Mouse (Mus musculus) myocyte (in vitro differentiated cells): ENCODE results near the gene Tmem203. TPM values are rescaled to one million over a fixed set of nuclear protein-coding genes. Genes with fewer than 3 reads are reported as not detected.

Experiments
- H3K27me3 ChIP-seq: one replicate; pipeline ENCODE4 v1.6.1; 2011; ENCODE audit not compliant: control insufficient read depth, insufficient read depth, insufficient read length
- H3K36me3 ChIP-seq: one replicate; pipeline ENCODE4 v1.6.1; 2011; ENCODE audit not compliant: control insufficient read depth, insufficient read depth
- H3K4me2 ChIP-seq: one replicate; pipeline ENCODE4 v1.6.1; 2011; ENCODE audit warnings: low read depth, control low read depth
- H3K4me3 ChIP-seq: one replicate; pipeline ENCODE4 v1.5.1; 2011; ENCODE audit warnings: mild to moderate bottlenecking, control low read depth, moderate library complexity
- H3K79me2 ChIP-seq: one replicate; pipeline ENCODE4 v1.6.1; 2011; ENCODE audit not compliant: control insufficient read depth, insufficient read depth
- H3ac ChIP-seq: one replicate; pipeline ENCODE4 v1.6.1; 2011; ENCODE audit not compliant: control insufficient read depth, insufficient read length
- CEBPB ChIP-seq: IDR thresholded peaks from 2 replicates; pipeline ENCODE4 v1.6.1; 2011; ENCODE audit warnings: mild to moderate bottlenecking, moderate library complexity; ENCODE audit not compliant: poor library complexity, insufficient read depth, severe bottlenecking
- E2F4 ChIP-seq: IDR thresholded peaks from one replicate; pipeline ENCODE4 v1.6.1; 2011; ENCODE audit warnings: mild to moderate bottlenecking, control low read depth, moderate library complexity; ENCODE audit not compliant: insufficient read depth
- MAX ChIP-seq: IDR thresholded peaks from one replicate; pipeline ENCODE4 v1.6.1; 2011; ENCODE audit warnings: low read depth, mild to moderate bottlenecking, control low read depth
- MYOD1 ChIP-seq, 3 experiments: IDR thresholded peaks; one replicate each; pipeline ENCODE4 v1.6.1; 2011; ENCODE audit warnings: control low read depth in 2 of 3, low read depth in 2 of 3, mild to moderate bottlenecking in 2 of 3, moderate library complexity in 1 of 3; ENCODE audit not compliant: insufficient read length in 2 of 3, control insufficient read depth in 1 of 3
- MYOG ChIP-seq, 3 experiments: IDR thresholded peaks; one replicate each; pipeline ENCODE4 v1.6.1; 2011; ENCODE audit warnings: control low read depth in 2 of 3, low read depth in 2 of 3, mild to moderate bottlenecking in 2 of 3; ENCODE audit not compliant: insufficient read length in 2 of 3, control insufficient read depth in 1 of 3, insufficient read depth in 1 of 3
- POLR2A ChIP-seq: IDR thresholded peaks from one replicate; pipeline ENCODE4 v1.6.1; 2011; ENCODE audit warnings: low read depth, mild to moderate bottlenecking, control low read depth, moderate library complexity; ENCODE audit not compliant: insufficient read length
- POLR2AphosphoS2 ChIP-seq: IDR thresholded peaks from one replicate; pipeline ENCODE4 v1.6.1; 2011; ENCODE audit warnings: low read depth, control low read depth; ENCODE audit not compliant: insufficient read length
- REST ChIP-seq: IDR thresholded peaks from one replicate; pipeline ENCODE4 v1.6.1; 2011; ENCODE audit warnings: mild to moderate bottlenecking, control low read depth, moderate library complexity; ENCODE audit not compliant: insufficient read depth, insufficient read length
- SRF ChIP-seq: IDR thresholded peaks from one replicate; pipeline ENCODE4 v1.6.1; 2011; ENCODE audit warnings: low read depth; ENCODE audit not compliant: control insufficient read depth, insufficient read length
- TCF12 ChIP-seq: IDR thresholded peaks from one replicate; pipeline ENCODE4 v1.6.1; 2011; ENCODE audit warnings: mild to moderate bottlenecking, control low read depth; ENCODE audit not compliant: poor library complexity, insufficient read depth, severe bottlenecking
- TCF3 ChIP-seq: IDR thresholded peaks from one replicate; pipeline ENCODE4 v1.6.1; 2011; ENCODE audit warnings: low read depth, control low read depth; ENCODE audit not compliant: insufficient read length
- USF1 ChIP-seq: IDR thresholded peaks from one replicate; pipeline ENCODE4 v1.6.1; 2011; ENCODE audit warnings: low read depth, mild to moderate bottlenecking, control low read depth, moderate library complexity
- polyA plus RNA-seq: library from polyadenylated mRNA; unstranded; fragments of >200 nt; fragmentation: generic; extraction: Trizol; gene quantifications from one replicate; pipeline ENCODE4 v1.2.1, GENCODE M21; 2012; ENCODE audit warnings: missing spikeins

The Tmem203 gene
- polyA plus RNA-seq, 1 experiment, result 47.2 TPM

DNA sequence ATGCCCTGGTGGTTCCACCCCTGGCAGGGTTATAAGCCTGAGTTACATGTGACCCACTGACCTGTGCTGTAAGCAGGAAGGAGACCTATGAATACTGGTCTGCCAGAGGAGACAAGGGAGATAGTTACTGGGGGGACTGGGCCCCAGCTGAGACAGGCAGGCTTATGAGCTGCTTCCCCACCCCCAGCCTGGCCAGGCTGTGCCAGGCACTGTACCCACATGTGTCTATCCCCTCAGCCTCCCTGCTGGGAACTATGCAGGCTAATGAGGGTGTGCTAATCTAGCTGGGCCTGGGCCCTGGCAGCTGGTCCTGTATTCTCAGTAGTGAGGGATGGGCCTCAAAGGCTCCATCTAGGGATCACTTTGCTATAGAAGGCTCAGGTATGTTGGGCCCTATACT is 12.0 kb downstream of the Tmem203 start:
- Histone ChIP-seq H3ac (no peak overlapping the region), H3K27me3 (no peaks in the 10 kb centered on the region), H3K79me2 (peaks cover 18% of the 10 kb centered on the region), H3K4me2 (peak overlapping the region; percentile 21), H3K36me3 (no peaks in the 10 kb centered on the region), H3K4me3 (peak overlapping the region; percentile 28)
- TF ChIP-seq MYOD1 (IDR thresholded peaks at IDR 0.05; ENCODE audit: control insufficient read depth in 1 of 3, insufficient read length in 2 of 3, low read depth in 2 of 3) (peak in 1 of 3 experiments; percentile 42), MYOG (IDR thresholded peaks at IDR 0.05; ENCODE audit: control insufficient read depth in 1 of 3, insufficient read depth in 1 of 3, insufficient read length in 2 of 3, low read depth in 2 of 3) (peak in 1 of 3 experiments; percentile 60), MAX (no peak)

DNA sequence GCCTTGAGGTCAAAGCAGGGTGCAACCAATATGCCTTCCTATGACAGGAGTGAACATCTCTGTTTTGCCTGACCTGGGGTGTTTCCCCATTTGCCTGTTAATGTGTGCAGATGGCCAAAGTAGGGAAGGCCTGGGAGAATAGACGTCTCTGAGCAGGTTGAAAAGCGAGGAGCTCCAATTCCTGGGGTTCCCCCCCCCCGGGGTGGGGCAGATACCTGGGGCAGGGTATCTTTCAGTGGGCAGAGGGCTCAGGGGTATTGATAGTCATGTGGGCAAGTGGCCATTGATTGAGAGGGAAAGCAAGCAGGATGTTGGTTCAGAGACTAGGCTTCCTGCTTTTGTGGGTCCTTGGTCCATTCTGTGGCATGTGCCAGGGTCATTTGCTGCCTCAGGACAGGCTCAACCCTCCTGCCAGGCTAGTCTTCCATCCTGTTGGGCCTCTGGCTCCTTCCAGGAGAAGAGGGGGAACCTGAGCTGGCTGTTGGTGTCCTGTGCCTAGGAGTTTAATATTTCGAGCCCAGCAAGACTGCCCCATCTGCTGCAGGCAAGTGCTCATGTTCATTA is 12.6 kb downstream of the Tmem203 start:
- H3K79me2 ChIP-seq, result peaks cover 23% of the 10 kb centered on the region
- H3ac ChIP-seq, result no peak overlapping the region
- H3K27me3 ChIP-seq, result no peaks in the 10 kb centered on the region
- no peaks in the 10 kb centered on the region for H3K36me3 ChIP-seq
- TF ChIP-seq USF1 (no peak), MYOD1 (IDR thresholded peaks at IDR 0.05; ENCODE audit: control insufficient read depth in 1 of 3, insufficient read length in 2 of 3, low read depth in 2 of 3) (no peak), POLR2A (no peak), POLR2AphosphoS2 (no peak), SRF (no peak), MYOG (IDR thresholded peaks at IDR 0.05; ENCODE audit: control insufficient read depth in 1 of 3, insufficient read depth in 1 of 3, insufficient read length in 2 of 3, low read depth in 2 of 3) (no peak), TCF12 (no peak), TCF3 (no peak), REST (no peak), E2F4 (no peak), CEBPB (no peak), MAX (no peak)
- H3K4me2 ChIP-seq, result peak overlapping the region; percentile 5
- H3K4me3 ChIP-seq, result no peak overlapping the region

DNA sequence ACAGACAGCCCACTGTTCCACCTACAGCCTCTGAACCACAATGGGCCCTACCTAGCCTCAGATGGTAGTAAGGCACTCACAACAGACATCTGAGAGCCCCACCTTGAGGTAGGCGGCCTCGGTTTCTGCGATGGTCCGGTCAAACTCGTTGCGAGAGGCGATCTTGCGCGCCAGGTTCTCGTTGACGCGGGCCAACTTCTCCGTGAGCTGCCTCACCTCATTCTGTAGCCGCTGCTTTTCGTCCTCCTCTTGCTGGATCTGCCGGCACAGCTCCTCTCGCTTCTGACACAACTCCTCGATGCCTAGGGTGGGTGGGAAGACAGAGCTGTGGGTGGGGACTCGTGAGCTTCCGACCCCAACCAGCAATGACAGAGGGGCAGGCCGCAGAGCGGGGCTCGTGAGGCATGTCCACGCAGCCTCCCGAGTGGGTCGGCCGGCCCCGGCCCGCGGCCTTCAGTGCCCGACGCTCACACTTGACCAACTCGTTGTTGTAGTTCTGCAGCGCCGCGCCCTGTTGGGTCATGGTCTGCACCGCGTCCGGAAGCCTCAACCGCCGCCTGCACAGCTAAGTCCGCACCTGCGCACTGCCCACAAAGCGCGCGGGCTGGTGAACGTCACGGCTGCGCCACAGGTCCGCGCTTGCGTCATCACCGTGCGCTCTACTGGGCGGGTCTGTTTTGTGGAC is 16.7 kb downstream of the Tmem203 start, which contains the start of the genes Ssna1 and Anapc2:
Gene Ssna1, minus strand, starts transcription at position 612 of the 685 bp plus-strand sequence.
Gene Anapc2, plus strand, starts transcription at position 652 of the 685 bp plus-strand sequence.
- H3K4me3 ChIP-seq, result peak within 1 kb of the TSS; percentile 90
- 0 out of 2 replicates have a peak, but pooled peaks have one; percentile 18 for TF ChIP-seq CEBPB
- TF ChIP-seq MYOG (IDR thresholded peaks at IDR 0.05; ENCODE audit: control insufficient read depth in 1 of 3, insufficient read depth in 1 of 3, insufficient read length in 2 of 3, low read depth in 2 of 3), result peak in 2 of 3 experiments; percentile 74 to 81
- peak; percentile 94 for TF ChIP-seq SRF
- peak; percentile 95 for TF ChIP-seq POLR2A
- TF ChIP-seq TCF12, result no peak
- TF ChIP-seq USF1, result no peak
- no peak for TF ChIP-seq MAX
- peak; percentile 98 for TF ChIP-seq POLR2AphosphoS2
- TF ChIP-seq MYOD1 (IDR thresholded peaks at IDR 0.05; ENCODE audit: control insufficient read depth in 1 of 3, insufficient read length in 2 of 3, low read depth in 2 of 3), result peak in 2 of 3 experiments; percentile 65 to 82
- peak; percentile 8 for TF ChIP-seq E2F4
- no peak for TF ChIP-seq REST
- TF ChIP-seq TCF3, result no peak
- H3K4me2 ChIP-seq, result peak within 1 kb of the TSS; percentile 93
- H3K79me2 ChIP-seq, result peaks cover 45% of the 10 kb centered on the region
- H3K27me3 ChIP-seq, result no peaks in the 10 kb centered on the region
- H3ac ChIP-seq, result peak within 1 kb of the TSS; percentile 52
- H3K36me3 ChIP-seq, result peaks cover 10% of the 10 kb centered on the region

DNA sequence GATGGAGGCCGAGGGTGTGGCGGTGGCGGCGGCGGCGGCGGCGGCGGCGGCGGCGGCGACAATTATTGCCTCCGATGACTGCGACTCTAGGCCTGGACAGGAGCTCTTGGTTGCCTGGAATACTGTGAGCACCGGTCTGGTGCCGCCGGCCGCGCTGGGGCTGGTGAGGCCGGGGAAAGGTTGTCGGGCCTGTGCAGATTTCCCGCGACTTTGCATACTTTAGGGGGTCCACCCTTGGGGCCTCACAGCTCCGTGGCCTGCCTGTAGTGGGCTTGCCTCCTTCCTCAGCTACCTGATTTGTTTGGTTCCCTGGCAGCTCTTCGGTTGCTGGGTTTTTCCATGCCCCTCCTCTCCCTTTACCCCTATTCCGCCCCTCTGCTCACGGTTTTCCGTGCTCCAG is 17.3 kb downstream of the Tmem203 start:
- peaks cover 12% of the 10 kb centered on the region for H3K36me3 ChIP-seq
- peaks cover 45% of the 10 kb centered on the region for H3K79me2 ChIP-seq
- peak overlapping the region; percentile 52 for H3ac ChIP-seq
- H3K4me2 ChIP-seq, result peak overlapping the region; percentile 81
- no peak for TF ChIP-seq MYOD1 (IDR thresholded peaks at IDR 0.05; ENCODE audit: control insufficient read depth in 1 of 3, insufficient read length in 2 of 3, low read depth in 2 of 3)
- no peak for TF ChIP-seq CEBPB
- no peak for TF ChIP-seq REST
- TF ChIP-seq MAX, result no peak
- TF ChIP-seq E2F4, result no peak
- TF ChIP-seq TCF12, result no peak
- no peak for TF ChIP-seq MYOG (IDR thresholded peaks at IDR 0.05; ENCODE audit: control insufficient read depth in 1 of 3, insufficient read depth in 1 of 3, insufficient read length in 2 of 3, low read depth in 2 of 3)
- no peak for TF ChIP-seq USF1
- no peak for TF ChIP-seq POLR2A
- no peak for TF ChIP-seq POLR2AphosphoS2
- no peak for TF ChIP-seq TCF3
- TF ChIP-seq SRF, result no peak
- no peaks in the 10 kb centered on the region for H3K27me3 ChIP-seq
- H3K4me3 ChIP-seq, result peak overlapping the region; percentile 90
